Mouse (Mus musculus): ENCODE data around the gene Nrde2. TPM values are rescaled to one million over a fixed set of nuclear protein-coding genes. Genes with fewer than 3 reads are reported as not detected.

Nrde2 gene
- 8.9 and 11.4 TPM in 2 replicates for polyA plus RNA-seq (2015; fragmentation: Nextera tagmentation; extraction: Ambion mirVana)

DNA sequence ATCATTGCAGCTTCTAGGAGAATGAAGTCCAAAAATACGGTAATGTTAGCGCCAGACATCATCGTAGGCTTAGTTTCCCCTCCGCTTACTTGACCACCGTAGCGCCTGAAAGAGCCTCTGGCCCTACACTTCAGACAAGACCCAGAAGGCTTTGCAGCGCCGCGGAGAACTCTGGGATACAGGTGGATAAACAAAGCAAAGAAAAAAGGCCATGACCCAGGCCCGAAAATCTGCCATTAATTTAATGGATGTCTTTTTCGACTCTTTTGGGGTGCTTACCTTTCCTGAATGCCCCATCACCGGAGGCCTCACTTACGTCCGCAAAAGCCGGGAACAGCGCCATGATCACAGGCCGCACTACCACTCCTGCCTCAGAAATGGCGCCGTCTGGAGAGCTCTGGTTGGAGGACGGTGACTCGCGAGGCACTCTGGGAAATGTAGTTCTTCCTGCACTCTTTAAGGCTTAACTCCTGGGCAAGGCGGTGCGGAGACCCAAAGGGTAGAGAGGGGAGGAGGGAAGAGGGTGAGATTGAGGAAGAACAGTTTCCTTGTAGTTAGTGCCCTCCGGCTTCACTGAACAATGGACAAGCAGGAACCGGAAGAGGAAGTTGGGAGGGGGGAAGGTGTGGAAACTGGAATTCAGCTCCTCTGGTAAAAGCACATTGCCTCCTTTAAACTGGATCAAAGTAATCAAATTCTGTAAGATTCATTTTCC lies at the start of gene Nrde2:
Nrde2 (minus strand) TSS at position 393 of the 715 bp plus-strand sequence.

DNA sequence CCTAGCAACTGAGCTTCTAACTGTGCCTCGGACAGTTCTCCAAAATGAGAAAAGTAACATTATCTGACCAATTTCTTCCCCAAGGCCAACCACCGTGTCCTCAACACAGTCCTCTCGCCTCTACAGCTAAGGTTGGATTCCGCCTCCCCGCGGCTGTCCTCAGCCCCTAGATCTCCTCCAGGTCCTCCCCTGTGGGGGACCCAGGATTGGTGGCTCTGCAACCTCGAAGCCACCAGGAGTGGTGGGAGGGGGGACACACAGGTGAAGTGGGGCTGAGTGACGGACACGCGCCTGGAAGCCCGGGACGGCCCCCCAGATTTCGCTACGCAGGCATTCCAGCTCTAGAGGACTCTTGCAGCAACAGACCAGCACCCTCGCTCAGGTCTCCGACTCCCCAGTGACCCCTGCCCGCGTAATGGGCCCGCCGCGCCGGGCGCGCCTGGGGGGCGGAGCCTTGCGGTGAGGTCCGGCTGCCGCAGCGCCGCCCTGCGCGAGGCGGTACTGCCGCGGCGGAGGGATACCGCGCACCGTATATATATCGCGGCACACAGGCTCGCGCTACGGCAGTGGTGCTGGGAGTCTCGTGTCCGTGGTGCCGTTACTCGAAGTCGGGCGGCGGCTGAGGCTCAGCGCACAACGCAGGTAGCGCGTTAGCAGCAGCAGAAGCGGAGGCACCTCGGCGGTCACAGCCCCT lies 39.7 kb upstream of the Nrde2 start, which contains the start of gene Calm1:
Calm1 (plus strand) TSS at position 469 of the 694 bp plus-strand sequence.

DNA sequence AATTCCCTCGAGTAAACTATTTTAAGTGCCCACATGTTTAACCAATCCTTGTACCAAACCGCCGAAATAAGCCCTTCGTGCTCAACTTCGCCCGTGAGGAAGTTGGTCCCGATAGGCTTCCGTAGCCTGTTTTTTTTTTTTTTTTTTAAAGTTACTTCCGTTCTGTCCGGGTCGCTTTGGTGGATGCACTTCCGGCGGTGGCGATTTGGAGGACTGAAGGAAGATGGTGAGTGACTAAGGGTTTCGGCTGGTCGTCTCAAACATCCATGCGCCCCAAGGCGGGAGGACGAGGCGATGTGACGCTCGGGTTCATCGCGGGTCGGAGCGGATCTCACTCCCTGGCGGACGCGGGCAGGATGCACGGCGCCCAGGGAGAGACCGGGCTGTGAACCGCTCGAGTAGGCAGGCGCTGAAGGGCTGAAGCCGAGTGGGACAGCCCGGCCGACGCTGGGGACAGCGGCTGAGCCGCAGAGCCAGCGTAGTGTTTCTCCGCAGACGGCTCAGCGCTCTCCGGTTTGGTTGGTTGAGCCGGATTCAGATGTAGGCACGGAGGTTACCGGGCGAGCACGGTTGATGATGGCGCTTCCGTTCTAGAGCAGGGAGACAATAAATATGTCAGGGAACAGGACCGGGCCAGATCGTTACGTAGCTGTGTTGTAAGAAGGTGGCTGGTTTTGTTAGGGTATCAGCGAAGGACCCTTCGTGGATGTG lies 49.3 kb downstream of the Nrde2 start, which contains the start of gene Psmc1:
Psmc1 (plus strand) TSS at position 169 of the 711 bp plus-strand sequence.

Other genes with a start within 250 kb of the Nrde2 start
- 0.60 and 0.81 TPM in 2 replicates for gene Kcnk13, start 195.2 kb downstream of the Nrde2 start, polyA plus RNA-seq (2015; fragmentation: Nextera tagmentation; extraction: Ambion mirVana)
- 153 and 164 TPM in 2 replicates for gene Psmc1, start 49.5 kb downstream of the Nrde2 start, polyA plus RNA-seq (2015; fragmentation: Nextera tagmentation; extraction: Ambion mirVana)
- 816 and 906 TPM in 2 replicates for gene Calm1, start 39.8 kb upstream of the Nrde2 start, polyA plus RNA-seq (2015; fragmentation: Nextera tagmentation; extraction: Ambion mirVana)

Data from spleen, postnatal 0 days (tissue).